Mouse (Mus musculus) layer of hippocampus, adult 9-11 months (tissue): ENCODE data around the gene Myo1d.

ENCODE experiments used
- DNase-seq: peaks from one replicate; pipeline ENCODE4 v3.0.0; 2022

Gene Myo1d

GRCm38 (mm10) chr11:80778916-80779526 is 804 bp downstream of the Myo1d start:
- DNase-seq = no peak

- DNase-seq = no peak
These were observed 1.7 kb downstream of the Myo1d start for GRCm38 (mm10) chr11:80778157-80778556.

GRCm38 (mm10) chr11:80777708-80778107 is 2.1 kb downstream of the Myo1d start:
- DNase-seq = no peak

- no peak for DNase-seq
These were observed 4.3 kb downstream of the Myo1d start for GRCm38 (mm10) chr11:80775535-80775934.

- DNase-seq = no peak
These were observed 7.1 kb downstream of the Myo1d start for GRCm38 (mm10) chr11:80772595-80773210.

- DNase-seq = no peak
These were observed 8.1 kb downstream of the Myo1d start for GRCm38 (mm10) chr11:80771596-80772250.

- DNase-seq = no peak
These were observed 8.6 kb downstream of the Myo1d start for GRCm38 (mm10) chr11:80771186-80771585.

GRCm38 (mm10) chr11:80767320-80767617 is 12.6 kb downstream of the Myo1d start:
- no peak for DNase-seq

- no peak for DNase-seq
These were observed 13.1 kb downstream of the Myo1d start for GRCm38 (mm10) chr11:80766472-80767319.

GRCm38 (mm10) chr11:80766068-80766467 is 13.8 kb downstream of the Myo1d start:
- DNase-seq = no peak

GRCm38 (mm10) chr11:80762066-80762465 is 17.8 kb downstream of the Myo1d start:
- DNase-seq = no peak

GRCm38 (mm10) chr11:80761285-80761974 is 18.4 kb downstream of the Myo1d start:
- no peak for DNase-seq

- DNase-seq = no peak
These were observed 20.8 kb downstream of the Myo1d start for GRCm38 (mm10) chr11:80759023-80759422.

- DNase-seq = no peak
These were observed 25.6 kb downstream of the Myo1d start for GRCm38 (mm10) chr11:80754201-80754600.

GRCm38 (mm10) chr11:80751168-80751567 is 28.7 kb downstream of the Myo1d start:
- no peak for DNase-seq

- DNase-seq = no peak
These were observed 30.6 kb downstream of the Myo1d start for GRCm38 (mm10) chr11:80749187-80749586.

GRCm38 (mm10) chr11:80745426-80745825 is 34.4 kb downstream of the Myo1d start:
- DNase-seq = no peak

- DNase-seq = no peak
These were observed 35.9 kb downstream of the Myo1d start for GRCm38 (mm10) chr11:80743823-80744410.

GRCm38 (mm10) chr11:80742462-80742861 is 37.4 kb downstream of the Myo1d start:
- DNase-seq = no peak

GRCm38 (mm10) chr11:80734771-80735170 is 45.1 kb downstream of the Myo1d start:
- no peak for DNase-seq

GRCm38 (mm10) chr11:80724701-80725100 is 55.1 kb downstream of the Myo1d start:
- peak; percentile 43 for DNase-seq

GRCm38 (mm10) chr11:80723406-80724047 is 56.3 kb downstream of the Myo1d start:
- no peak for DNase-seq
